ENCODE assay signal across 17 mouse cellular contexts in the genomic region with DNA sequence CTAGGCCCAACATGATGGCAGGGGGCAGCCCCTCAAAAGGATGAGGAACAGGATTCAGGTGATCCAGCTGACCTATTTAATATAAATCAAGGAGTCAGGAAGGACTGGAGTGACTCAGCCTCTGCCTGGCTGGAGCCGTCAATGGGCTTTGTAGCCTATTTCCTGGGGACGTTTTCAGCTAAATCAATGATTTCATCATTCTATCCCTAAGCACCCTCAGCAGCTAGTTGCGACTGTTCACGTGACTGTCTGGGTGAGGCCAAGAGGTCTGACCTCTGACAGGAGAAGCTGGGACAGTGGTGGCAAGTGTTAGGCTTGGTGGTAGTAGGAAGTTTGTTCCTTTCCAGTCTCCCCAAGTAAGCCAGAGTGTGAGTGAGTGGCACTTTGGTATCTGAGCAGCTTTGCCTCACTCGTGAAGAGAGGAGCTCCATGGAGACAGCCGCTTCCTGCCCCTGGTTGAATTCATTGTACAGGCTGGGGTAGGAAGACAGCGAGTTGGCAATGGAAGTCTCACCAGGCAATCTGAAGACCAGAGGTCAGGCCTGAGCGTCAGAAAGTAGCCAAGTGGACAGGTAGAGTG.
DNase-seq lines count a peak whose midpoint lies in the region; ATAC-seq lines count a peak whose summit lies in the region.
"Had no signal": no experiment of that assay in that cellular context is flagged by ENCODE, and none has a peak within 500 bp of the region (broad histone marks: within the 10 kb centered on the region; RNA-seq: fewer than 3 reads in every experiment).

No protein-coding gene starts in this region.

- no peak for ATAC-seq in limb, embryonic 11.5 days (ENCODE audit: insufficient number of reproducible peaks, low FRiP score, low TSS enrichment, low read depth)
- ATAC-seq in stomach, embryonic 16.5 days (ENCODE audit: insufficient read depth, low FRiP score), result no peak
- ATAC-seq: intestine, embryonic 15.5 days; Patski had no signal

- no peaks in the 10 kb centered on the region for H3K27me3 ChIP-seq in limb, embryonic 11.5 days (ENCODE audit: control insufficient read depth, insufficient read depth, low read length)
- no peaks in the 10 kb centered on the region for H3K27me3 ChIP-seq in limb, embryonic 10.5 days (ENCODE audit: low read depth, poor library complexity, severe bottlenecking)
- no peaks in the 10 kb centered on the region for H3K27me3 ChIP-seq in stomach, embryonic 16.5 days (ENCODE audit: control insufficient read depth, insufficient read depth, low read length)
- H3K27me3 ChIP-seq: heart, embryonic 15.5 days; hindbrain, embryonic 12.5 days; intestine, embryonic 15.5 days; liver, embryonic 15.5 days; Patski had no signal

- 81% methylated on average over 8 of the region's 8 CpGs for WGBS in limb, embryonic 11.5 days
- 80% methylated on average over 8 of the region's 8 CpGs for WGBS in limb, embryonic 10.5 days
- 76% methylated on average over 8 of the region's 8 CpGs for WGBS in stomach, embryonic 16.5 days

- no peak overlapping the region for H3K9ac ChIP-seq in limb, embryonic 11.5 days (ENCODE audit: low read length)
- no peak overlapping the region for H3K9ac ChIP-seq in stomach, embryonic 16.5 days (ENCODE audit: low read length)
- H3K9ac ChIP-seq: heart, embryonic 15.5 days; hindbrain, embryonic 12.5 days; intestine, embryonic 15.5 days; liver, embryonic 15.5 days had no signal

- H3K4me3 ChIP-seq in limb, embryonic 11.5 days (ENCODE audit: low read depth, low read length), result no peak overlapping the region
- no peak overlapping the region for H3K4me3 ChIP-seq in limb, embryonic 10.5 days
- H3K4me3 ChIP-seq in stomach, embryonic 16.5 days (replicated peaks; ENCODE audit: low read length), result no peak overlapping the region
- H3K4me3 ChIP-seq: heart, embryonic 15.5 days; hindbrain, embryonic 12.5 days; intestine, embryonic 15.5 days; liver, embryonic 15.5 days had no signal

- no peak overlapping the region for H3K4me2 ChIP-seq in limb, embryonic 11.5 days (ENCODE audit: low read depth, severe bottlenecking)
- H3K4me2 ChIP-seq in stomach, embryonic 16.5 days (ENCODE audit: low read depth, low read length), result no peak overlapping the region
- H3K4me2 ChIP-seq: heart, embryonic 15.5 days; hindbrain, embryonic 12.5 days; intestine, embryonic 15.5 days; liver, embryonic 15.5 days had no signal

- H3K9me3 ChIP-seq in limb, embryonic 11.5 days (ENCODE audit: control insufficient read depth, low read length), result no peaks in the 10 kb centered on the region
- no peaks in the 10 kb centered on the region for H3K9me3 ChIP-seq in limb, embryonic 10.5 days (replicated peaks)
- no peaks in the 10 kb centered on the region for H3K9me3 ChIP-seq in stomach, embryonic 16.5 days (replicated peaks; ENCODE audit: control insufficient read depth, low read length)
- H3K9me3 ChIP-seq: heart, embryonic 15.5 days; hindbrain, embryonic 12.5 days; intestine, embryonic 15.5 days; liver, embryonic 15.5 days had no signal

- H3K36me3 ChIP-seq in limb, embryonic 11.5 days (ENCODE audit: control insufficient read depth, insufficient read depth, low read length), result no peaks in the 10 kb centered on the region
- H3K36me3 ChIP-seq in limb, embryonic 10.5 days, result no peaks in the 10 kb centered on the region
- no peaks in the 10 kb centered on the region for H3K36me3 ChIP-seq in stomach, embryonic 16.5 days (ENCODE audit: control insufficient read depth, insufficient read depth, low read length)
- H3K36me3 ChIP-seq: heart, embryonic 15.5 days; hindbrain, embryonic 12.5 days; intestine, embryonic 15.5 days; liver, embryonic 15.5 days had no signal

- no peaks in the 10 kb centered on the region for H3K4me1 ChIP-seq in limb, embryonic 11.5 days (ENCODE audit: control insufficient read depth, insufficient read depth, low read length)
- H3K4me1 ChIP-seq in limb, embryonic 10.5 days, result 0 out of 2 replicates have a peak, but pooled peaks cover 4% of the 10 kb centered on the region
- H3K4me1 ChIP-seq in stomach, embryonic 16.5 days (ENCODE audit: control insufficient read depth, insufficient read depth, low read length), result peaks cover 18% of the 10 kb centered on the region
- H3K4me1 ChIP-seq: hindbrain, embryonic 12.5 days had no signal

- H3K27ac ChIP-seq in limb, embryonic 11.5 days (replicated peaks; ENCODE audit: low read depth, low read length), result no peak overlapping the region
- no peak overlapping the region for H3K27ac ChIP-seq in limb, embryonic 10.5 days
- H3K27ac ChIP-seq in stomach, embryonic 16.5 days (ENCODE audit: low read length), result peak overlapping the region; percentile 46; the same call in 1 of the 2 replicates
- H3K27ac ChIP-seq: heart, embryonic 15.5 days; hindbrain, embryonic 12.5 days; intestine, embryonic 15.5 days; liver, embryonic 15.5 days had no signal

- peak; percentile 45 for DNase-seq in adrenal gland, postnatal 10 days
- no peak for DNase-seq in adrenal gland, postnatal 4 days (ENCODE audit: low spot score in 2 of 2)
- peak; percentile 14 for DNase-seq in limb, embryonic 11.5 days (ENCODE audit: low spot score)
- no peak for DNase-seq in limb, embryonic 10.5 days (ENCODE audit: low spot score)
- peak; percentile 16 for DNase-seq in lung, postnatal 10 days
- DNase-seq in thymus, postnatal 14 days, result no peak
- DNase-seq in right cerebral cortex, adult 2 months (ENCODE audit: low spot score in 2 of 2), result no peak
- DNase-seq: cerebellum, postnatal 25 days; kidney, postnatal 10 days; spleen, adult 18-20 months; thymus, postnatal 36 days had no signal

Comparison
In these comparisons a context has a peak if more than half of its experiments do, and no peak if none do; other contexts are left out.
1. DNase-seq: peak in adrenal gland, postnatal 10 days (single experiment), limb, embryonic 11.5 days (single experiment) and lung, postnatal 10 days (single experiment); none in adrenal gland, postnatal 4 days (0 of 2), limb, embryonic 10.5 days (single experiment), thymus, postnatal 14 days (single experiment) and right cerebral cortex, adult 2 months (0 of 2).